Mouse (Mus musculus) brain, embryonic 14.5 days (tissue): Measurements from ENCODE around the gene Phospho1.

Experiments used
- CTCF ChIP-seq: fragments of 200-500 bp; IDR thresholded peaks from 2 replicates; pipeline ENCODE4 v1.5.1; 2012; ENCODE audit warnings: inconsistent platforms, mild to moderate bottlenecking, moderate library complexity, borderline replicate concordance; ENCODE audit not compliant: insufficient read depth, insufficient read length; ENCODE audit errors: extremely low read depth
- POLR2A ChIP-seq: fragments of 200-500 bp; IDR thresholded peaks from 2 replicates; pipeline ENCODE4 v1.6.1; 2012; ENCODE audit warnings: mild to moderate bottlenecking, inconsistent platforms, borderline replicate concordance; ENCODE audit not compliant: poor library complexity, insufficient read depth, insufficient read length, severe bottlenecking; ENCODE audit errors: extremely low read depth

DNA sequence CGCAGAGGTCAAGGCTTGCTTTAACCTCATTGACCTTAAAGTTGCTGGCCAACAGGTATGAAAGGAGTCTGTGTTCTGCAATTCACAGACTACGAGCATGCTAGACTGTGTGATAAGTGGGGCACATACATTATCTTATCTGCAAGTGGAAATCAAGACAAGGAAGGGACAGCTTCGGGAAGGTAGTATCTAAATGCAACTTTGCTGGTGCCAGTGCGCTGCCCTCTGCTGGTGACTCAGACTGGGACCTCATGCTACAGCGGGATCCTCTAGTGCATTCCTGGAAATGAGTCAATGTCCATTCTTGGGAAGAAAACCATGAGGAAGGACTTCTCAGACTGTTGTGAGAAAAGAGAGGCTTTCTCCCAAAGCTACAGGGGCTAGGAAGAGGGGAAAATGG lies 29.4 kb downstream of the Phospho1 start:
- TF ChIP-seq CTCF (peak; percentile 57), POLR2A (no peak)
